Mouse (Mus musculus) embryo, embryonic 11.5 days (tissue): ENCODE results near the gene Gm21173.
"Not testable (repeated sequence)": the region's sequence is repeated elsewhere in the genome, so short reads cannot be mapped to it uniquely, and the experiment has no call there.

Experiments
- DNase-seq: peaks from one replicate; pipeline ENCODE4 v3.0.0-alpha.2; 2012; ENCODE audit warnings: low read depth, low spot score

Gm21173 gene

DNA sequence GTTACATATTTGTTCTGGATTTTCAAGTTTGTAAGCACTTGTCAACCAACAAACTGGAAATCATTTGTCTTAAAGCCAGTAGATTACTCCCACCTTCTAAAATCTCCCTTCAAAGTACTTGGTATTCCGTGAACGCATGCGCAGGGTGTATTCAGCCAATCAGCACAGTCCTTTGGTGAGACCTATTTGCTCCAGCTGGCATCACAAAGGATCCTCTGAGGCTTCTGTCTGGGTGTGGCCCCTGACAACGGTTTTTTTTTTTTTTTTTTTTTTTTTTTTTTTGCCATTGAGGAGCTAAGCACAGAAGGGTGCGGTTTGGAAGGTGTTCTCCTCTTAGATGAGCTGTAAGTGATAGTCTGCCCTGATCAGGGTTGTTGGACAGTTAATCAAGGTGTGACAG is at the start of gene Gm21173:
Gm21173 (plus strand) TSS at position 301 of the 400 bp plus-strand sequence.
- DNase-seq = not testable (repeated sequence)
